Mouse (Mus musculus) thymus, postnatal 14 days (tissue): Measurements from ENCODE around the gene Gadd45a.

Experiments
- DNase-seq: peaks from one replicate; pipeline ENCODE4 v3.0.0; 2021

The Gadd45a gene

GRCm38 (mm10) chr6:67036837-67037628 lies at the start of gene Gadd45a:
Gene Gadd45a (minus strand): TSS chr6:67037457.
- peak; percentile 97 for DNase-seq

DNA sequence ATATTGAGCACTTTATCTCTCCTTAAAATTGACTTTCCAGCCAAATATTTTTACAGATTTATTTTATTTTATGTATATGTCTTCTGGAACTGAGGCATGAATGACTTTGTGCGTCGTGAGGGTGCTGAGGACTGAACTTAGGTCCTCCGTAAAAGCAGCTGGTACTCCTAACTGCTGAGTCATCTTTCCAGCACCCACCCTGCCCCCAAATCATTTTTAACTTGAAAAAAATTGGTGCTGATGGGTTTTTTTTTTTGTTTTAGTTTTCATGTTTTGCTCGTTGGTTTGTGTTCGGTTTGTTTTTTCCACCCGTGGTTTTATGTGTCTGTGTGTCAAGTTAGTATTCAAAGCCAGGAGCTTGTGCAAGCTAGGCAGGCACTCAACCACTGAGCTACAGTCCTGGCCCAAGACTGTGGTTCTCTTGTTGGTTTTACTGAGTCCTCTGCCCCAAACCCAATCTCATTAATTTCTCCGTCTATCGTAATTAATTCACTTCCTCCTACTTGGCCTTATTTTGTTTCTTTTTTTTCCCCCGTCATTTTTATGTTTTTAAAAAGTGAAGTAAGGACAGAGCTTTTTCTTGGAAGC lies 48.7 kb upstream of the Gadd45a start:
- no peak for DNase-seq

GRCm38 (mm10) chr6:67084465-67084864 lies 47.2 kb upstream of the Gadd45a start:
- DNase-seq = no peak

GRCm38 (mm10) chr6:67081141-67081540 lies 43.9 kb upstream of the Gadd45a start:
- no peak for DNase-seq

DNA sequence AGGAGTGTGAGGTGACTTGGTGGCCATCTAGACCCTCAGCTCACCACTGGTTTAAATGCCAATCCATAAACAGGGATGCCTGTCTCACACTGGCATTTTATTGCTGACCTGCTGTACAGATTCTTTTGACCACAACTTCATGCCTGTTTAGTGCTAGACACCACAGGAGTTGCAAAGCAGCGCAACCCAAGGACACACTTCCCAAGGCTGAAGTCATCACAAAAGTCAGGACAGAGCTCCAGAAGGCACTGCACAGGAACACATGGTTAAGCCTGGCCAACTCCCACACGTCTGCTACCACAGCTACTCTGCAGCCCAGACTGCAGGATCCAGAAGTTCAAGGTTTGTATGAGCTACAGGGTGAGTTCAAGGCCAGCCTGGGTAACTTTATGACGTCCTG lies 40.8 kb upstream of the Gadd45a start:
- DNase-seq = no peak

- DNase-seq = no peak
Observed at GRCm38 (mm10) chr6:67077477-67077876, 40.2 kb upstream of the Gadd45a start.

DNA sequence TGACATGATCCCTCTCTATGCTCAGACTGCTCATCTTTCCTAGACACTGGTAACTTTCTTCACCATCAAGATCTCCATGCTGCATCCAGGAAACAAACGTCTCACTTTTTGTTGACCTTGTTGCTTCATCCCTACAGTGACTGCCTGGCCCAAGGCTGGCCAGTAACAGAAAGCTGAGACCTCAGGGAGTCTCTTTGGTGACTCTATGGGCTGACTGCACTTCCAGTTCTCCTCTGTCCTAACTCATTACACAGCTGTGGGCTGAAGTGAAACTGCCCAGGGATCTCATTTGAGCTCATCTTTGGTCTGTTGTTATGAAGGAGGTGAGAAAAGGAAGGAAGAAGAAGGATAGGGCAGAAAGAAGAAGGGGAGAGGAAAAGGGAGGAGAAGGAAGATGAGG lies 39.1 kb upstream of the Gadd45a start:
- DNase-seq = no peak

- no peak for DNase-seq
Observed at GRCm38 (mm10) chr6:67074868-67075267, 37.6 kb upstream of the Gadd45a start.

DNA sequence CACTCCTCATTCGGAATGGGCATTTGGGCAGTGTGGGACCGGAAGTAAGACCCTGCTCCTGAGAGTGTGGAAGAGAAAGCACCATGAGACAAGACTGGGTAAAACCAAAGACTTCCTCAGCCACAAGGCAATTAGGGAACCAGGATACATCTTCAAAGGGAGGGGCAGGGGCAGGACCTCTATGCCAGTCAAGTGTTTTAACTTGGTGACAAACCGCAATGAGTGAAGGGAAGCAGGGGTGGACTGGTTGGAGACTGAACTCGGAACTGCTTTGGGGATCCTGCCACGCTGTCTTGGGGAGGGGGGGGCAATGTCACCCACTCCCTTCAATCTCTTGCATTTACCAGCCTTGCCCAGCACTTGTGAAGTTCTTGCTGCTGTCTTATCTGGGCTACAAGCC lies 36.7 kb upstream of the Gadd45a start:
- DNase-seq = no peak

DNA sequence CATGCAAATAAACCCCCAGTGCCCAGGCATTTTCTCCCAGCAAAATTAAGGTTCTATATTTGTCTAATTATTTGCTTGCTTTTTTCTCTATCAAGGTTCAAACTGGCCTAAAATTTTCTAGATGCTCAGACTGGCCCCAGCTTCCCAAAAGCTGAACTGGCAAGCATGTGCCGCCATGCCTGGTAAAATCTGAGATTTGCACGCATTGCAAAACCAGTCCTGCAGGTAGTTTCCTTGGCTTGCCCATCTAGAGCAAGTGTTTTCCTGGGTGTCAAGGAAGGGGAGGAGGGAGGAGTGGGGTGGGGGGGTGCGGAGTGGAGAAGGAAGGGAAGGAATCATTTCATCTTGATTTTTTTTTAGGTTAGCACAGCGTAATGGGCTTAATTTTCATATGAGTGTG lies 36.2 kb upstream of the Gadd45a start:
- DNase-seq = no peak

- DNase-seq = no peak
Observed at GRCm38 (mm10) chr6:67071615-67072014, 34.4 kb upstream of the Gadd45a start.

- no peak for DNase-seq
Observed at GRCm38 (mm10) chr6:67069800-67070315, 32.6 kb upstream of the Gadd45a start.

GRCm38 (mm10) chr6:67069219-67069762 lies 32.0 kb upstream of the Gadd45a start:
- no peak for DNase-seq

DNA sequence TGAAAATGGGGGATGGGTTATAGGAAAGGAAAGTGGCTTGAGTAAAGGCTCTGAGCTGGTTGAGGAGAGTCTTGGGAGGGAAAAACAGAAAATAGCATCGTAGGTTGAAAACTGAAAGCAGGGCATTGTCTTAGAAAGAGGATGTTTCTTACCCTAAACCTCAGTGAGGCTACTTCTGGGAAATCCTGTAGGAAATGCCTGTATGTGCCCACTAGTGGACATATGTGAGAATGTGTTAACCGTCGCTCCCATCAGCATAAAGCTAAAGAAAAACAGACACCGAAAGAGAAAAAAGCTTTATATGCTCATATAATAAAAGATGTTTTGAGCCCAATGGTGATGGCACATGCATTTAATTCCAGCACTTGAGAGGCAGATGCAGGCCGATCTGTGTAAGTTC lies 22.8 kb upstream of the Gadd45a start:
- no peak for DNase-seq

DNA sequence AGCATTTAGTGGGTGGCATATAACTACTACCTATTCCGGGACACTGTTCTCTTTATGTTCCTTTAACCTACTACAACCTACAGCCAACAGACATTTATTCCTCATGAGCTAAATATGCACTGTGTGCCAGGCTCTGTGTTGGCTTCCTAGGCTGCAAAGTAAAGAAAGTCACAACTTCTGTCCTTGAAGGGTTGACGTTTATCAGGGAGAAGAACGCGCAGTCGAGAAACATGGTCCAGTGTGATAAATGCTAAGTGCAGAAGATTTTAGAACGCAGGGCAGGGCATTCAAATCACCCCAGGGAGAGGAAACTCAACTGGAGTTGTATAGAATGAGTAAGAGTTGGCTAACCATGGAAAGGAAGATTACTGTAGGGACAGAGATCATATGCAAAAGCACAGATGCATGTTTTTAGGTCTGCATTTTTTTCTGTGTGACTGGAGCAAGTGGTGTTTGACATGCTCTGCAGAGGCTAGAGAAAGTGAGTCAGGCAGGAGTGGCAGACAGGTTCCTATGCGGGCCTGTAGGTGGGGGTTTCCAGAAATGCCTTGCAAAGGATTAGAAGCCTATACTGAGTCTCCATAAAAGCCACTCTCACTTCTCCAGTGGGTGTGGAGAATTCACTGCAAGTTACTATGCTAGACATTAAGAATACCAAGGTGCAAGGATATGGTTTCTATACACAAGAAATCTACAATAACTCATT lies 20.9 kb upstream of the Gadd45a start:
- no peak for DNase-seq

GRCm38 (mm10) chr6:67057574-67057973 lies 20.3 kb upstream of the Gadd45a start:
- no peak for DNase-seq

- no peak for DNase-seq
Observed at GRCm38 (mm10) chr6:67056889-67057564, 19.8 kb upstream of the Gadd45a start.

GRCm38 (mm10) chr6:67056108-67056888 lies 19.0 kb upstream of the Gadd45a start:
- no peak for DNase-seq

GRCm38 (mm10) chr6:67050063-67050462 lies 12.8 kb upstream of the Gadd45a start:
- no peak for DNase-seq

GRCm38 (mm10) chr6:67049695-67050038 lies 12.4 kb upstream of the Gadd45a start:
- no peak for DNase-seq

GRCm38 (mm10) chr6:67048880-67049694 lies 11.8 kb upstream of the Gadd45a start:
- DNase-seq = no peak
